Mouse (Mus musculus): Measurements from ENCODE around the gene Fry.

DNA sequence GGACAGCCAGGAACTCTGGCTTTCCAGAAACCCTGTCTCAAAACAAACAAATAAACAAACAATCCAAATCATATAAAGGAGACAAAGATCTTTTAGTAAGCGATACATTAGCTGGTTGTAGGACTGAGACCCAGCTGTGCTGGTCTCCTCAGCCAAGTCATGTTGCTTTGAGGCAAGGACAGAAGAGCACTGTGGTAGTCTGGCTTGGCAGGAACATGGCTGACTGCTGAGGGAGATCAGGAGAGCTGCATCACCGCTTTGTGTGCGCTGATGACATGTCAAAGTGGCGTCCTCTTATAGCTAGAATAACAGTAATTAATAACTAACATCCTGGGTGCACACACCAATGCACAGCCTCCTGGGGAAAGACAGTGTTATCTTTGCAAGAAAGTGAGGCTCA lies 32.5 kb downstream of the Fry start:
- TF ChIP-seq CTCF (IDR thresholded peaks at IDR 0.05; ENCODE audit: extremely low read depth, insufficient read length, insufficient replicate concordance, low read depth, low read length), result no peak
- TF ChIP-seq POLR2A (IDR thresholded peaks at IDR 0.05; ENCODE audit: low read depth, low read length), result no peak
